Mouse (Mus musculus): Measurements from ENCODE around the gene Arhgap22. TPM values are rescaled to one million over a fixed set of nuclear protein-coding genes. Genes with fewer than 3 reads are reported as not detected.

Arhgap22 gene
- polyA plus RNA-seq, 1 experiment = 230 TPM

- H3ac ChIP-seq (ENCODE audit: control insufficient read depth, insufficient read length, low read depth) = no peak overlapping the region
- no peak overlapping the region for H3K4me3 ChIP-seq (ENCODE audit: insufficient read depth, poor library complexity, severe bottlenecking)
- no peaks in the 10 kb centered on the region for H3K79me3 ChIP-seq (ENCODE audit: low read depth)
- no peaks in the 10 kb centered on the region for H3K36me3 ChIP-seq (ENCODE audit: control insufficient read depth, insufficient read depth)
- H3K79me2 ChIP-seq (ENCODE audit: control insufficient read depth, insufficient read depth) = no peaks in the 10 kb centered on the region
- no peaks in the 10 kb centered on the region for H3K27me3 ChIP-seq (ENCODE audit: control insufficient read depth, insufficient read depth, insufficient read length)
- TF ChIP-seq MYOG (IDR thresholded peaks at IDR 0.05; ENCODE audit: control insufficient read depth, extremely low read depth, insufficient read length) (no peak), MYOD1 (IDR thresholded peaks at IDR 0.05; ENCODE audit: control insufficient read depth, insufficient read length, low read depth) (peak; percentile 80)
Observed at GRCm38 (mm10) chr14:33215163-33215562, 1.3 kb downstream of the Arhgap22 start.

GRCm38 (mm10) chr14:33216343-33217208, 2.8 kb downstream of the Arhgap22 start:
- TF ChIP-seq USF1 (IDR thresholded peaks at IDR 0.05; ENCODE audit: low read depth) (no peak), CTCF (IDR thresholded peaks at IDR 0.05; ENCODE audit: control insufficient read depth, insufficient read depth, insufficient read length) (no peak), MYOD1 (IDR thresholded peaks at IDR 0.05; ENCODE audit: control insufficient read depth, insufficient read length, low read depth) (no peak), FOSL1 (IDR thresholded peaks at IDR 0.05; ENCODE audit: insufficient read depth, low read length, poor library complexity, severe bottlenecking) (no peak), MAX (IDR thresholded peaks at IDR 0.05) (no peak), MYOG (IDR thresholded peaks at IDR 0.05; ENCODE audit: control insufficient read depth, extremely low read depth, insufficient read length) (no peak), CEBPB (IDR thresholded peaks at IDR 0.05; ENCODE audit: low read depth) (no peak)
- H3K79me2 ChIP-seq (ENCODE audit: control insufficient read depth, insufficient read depth) = no peaks in the 10 kb centered on the region
- H3K27me3 ChIP-seq (ENCODE audit: control insufficient read depth, insufficient read depth, insufficient read length) = no peaks in the 10 kb centered on the region
- H3ac ChIP-seq (ENCODE audit: control insufficient read depth, insufficient read length, low read depth) = no peak overlapping the region
- no peak overlapping the region for H3K4me3 ChIP-seq (ENCODE audit: insufficient read depth, poor library complexity, severe bottlenecking)
- no peaks in the 10 kb centered on the region for H3K36me3 ChIP-seq (ENCODE audit: control insufficient read depth, insufficient read depth)
- no peaks in the 10 kb centered on the region for H3K79me3 ChIP-seq (ENCODE audit: low read depth)

GRCm38 (mm10) chr14:33225235-33225634, 11.4 kb downstream of the Arhgap22 start:
- peaks cover 2% of the 10 kb centered on the region for H3K79me2 ChIP-seq (ENCODE audit: control insufficient read depth, insufficient read depth)
- H3K79me3 ChIP-seq (ENCODE audit: low read depth) = no peaks in the 10 kb centered on the region
- no peaks in the 10 kb centered on the region for H3K36me3 ChIP-seq (ENCODE audit: control insufficient read depth, insufficient read depth)
- no peak overlapping the region for H3K4me3 ChIP-seq (ENCODE audit: insufficient read depth, poor library complexity, severe bottlenecking)
- H3ac ChIP-seq (ENCODE audit: control insufficient read depth, insufficient read length, low read depth) = no peak overlapping the region
- TF ChIP-seq FOSL1 (IDR thresholded peaks at IDR 0.05; ENCODE audit: insufficient read depth, low read length, poor library complexity, severe bottlenecking) (no peak), USF1 (IDR thresholded peaks at IDR 0.05; ENCODE audit: low read depth) (no peak), CEBPB (IDR thresholded peaks at IDR 0.05; ENCODE audit: low read depth) (no peak), MAX (IDR thresholded peaks at IDR 0.05) (no peak), CTCF (IDR thresholded peaks at IDR 0.05; ENCODE audit: control insufficient read depth, insufficient read depth, insufficient read length) (no peak), MYOD1 (IDR thresholded peaks at IDR 0.05; ENCODE audit: control insufficient read depth, insufficient read length, low read depth) (no peak), MYOG (IDR thresholded peaks at IDR 0.05; ENCODE audit: control insufficient read depth, extremely low read depth, insufficient read length) (no peak)
- no peaks in the 10 kb centered on the region for H3K27me3 ChIP-seq (ENCODE audit: control insufficient read depth, insufficient read depth, insufficient read length)

DNA sequence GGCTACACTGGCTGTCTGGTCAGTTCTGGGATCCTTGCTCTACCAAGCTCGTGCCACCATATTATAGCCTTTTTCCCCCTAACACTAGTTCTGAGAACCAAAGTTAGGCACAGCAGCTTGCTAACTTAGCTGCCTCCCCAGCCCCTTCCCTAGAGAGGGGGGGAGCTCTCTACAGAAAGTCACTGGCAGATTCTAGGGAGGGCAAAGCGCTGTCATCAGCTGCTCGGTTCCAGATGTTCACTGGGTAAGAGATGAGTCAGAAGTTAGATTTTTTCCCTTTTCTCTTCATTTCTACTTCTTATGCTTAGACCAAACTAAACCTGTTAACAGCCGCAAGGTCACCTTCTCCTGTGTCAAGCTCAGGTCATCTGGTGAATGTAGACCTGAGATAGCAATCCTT, 16.8 kb downstream of the Arhgap22 start:
- Histone ChIP-seq H3K36me3 (ENCODE audit: control insufficient read depth, insufficient read depth) (no peaks in the 10 kb centered on the region), H3K79me2 (ENCODE audit: control insufficient read depth, insufficient read depth) (peaks cover 9% of the 10 kb centered on the region), H3K4me3 (ENCODE audit: insufficient read depth, poor library complexity, severe bottlenecking) (no peak overlapping the region), H3K27me3 (ENCODE audit: control insufficient read depth, insufficient read depth, insufficient read length) (no peaks in the 10 kb centered on the region), H3K79me3 (ENCODE audit: low read depth) (no peaks in the 10 kb centered on the region), H3ac (ENCODE audit: control insufficient read depth, insufficient read length, low read depth) (peak overlapping the region; percentile 5)
- no peak for TF ChIP-seq FOSL1 (IDR thresholded peaks at IDR 0.05; ENCODE audit: insufficient read depth, low read length, poor library complexity, severe bottlenecking)
- TF ChIP-seq MYOG (IDR thresholded peaks at IDR 0.05; ENCODE audit: control insufficient read depth, extremely low read depth, insufficient read length) = no peak

DNA sequence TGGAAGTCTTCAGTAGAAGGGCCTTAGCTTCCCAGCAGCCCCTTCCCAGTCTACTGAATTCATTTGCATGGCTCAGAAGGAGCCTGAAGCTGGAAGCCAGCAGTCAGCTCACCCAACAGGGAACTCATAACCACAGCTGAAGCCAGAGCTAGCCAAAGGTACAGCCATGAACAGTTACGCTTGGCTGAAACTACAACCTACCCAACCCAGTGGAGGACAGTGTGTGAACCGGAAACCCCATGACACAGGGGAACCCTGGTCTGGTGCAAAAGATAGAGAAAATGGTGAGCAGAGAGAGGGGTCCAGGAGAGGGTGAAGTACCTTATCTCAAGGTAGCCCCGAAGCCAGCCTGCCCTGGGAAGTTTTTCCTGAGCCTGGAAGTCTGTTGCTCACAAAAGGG, 17.5 kb downstream of the Arhgap22 start:
- no peaks in the 10 kb centered on the region for H3K79me3 ChIP-seq (ENCODE audit: low read depth)
- H3K4me3 ChIP-seq (ENCODE audit: insufficient read depth, poor library complexity, severe bottlenecking) = no peak overlapping the region

DNA sequence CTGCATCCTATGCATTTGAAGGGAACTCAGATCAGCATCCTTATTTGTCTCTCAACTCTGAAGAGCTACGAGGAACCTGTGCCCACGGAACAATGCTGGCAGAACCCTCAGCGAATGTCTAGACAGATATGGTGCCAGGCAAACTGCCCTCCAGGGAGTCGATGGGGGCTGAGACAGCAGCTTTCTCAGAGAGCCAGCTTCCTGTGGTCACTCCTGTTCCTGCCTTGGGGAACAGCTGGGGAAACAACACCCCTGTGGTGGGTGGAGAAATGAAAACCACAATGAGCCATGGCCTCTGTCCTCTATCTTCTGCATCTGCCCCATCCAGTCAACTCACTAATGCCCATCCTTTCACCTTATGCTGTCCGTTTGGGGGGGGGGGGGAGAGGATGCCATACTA, 18.2 kb downstream of the Arhgap22 start:
- Histone ChIP-seq H3K79me3 (ENCODE audit: low read depth) (no peaks in the 10 kb centered on the region), H3K27me3 (ENCODE audit: control insufficient read depth, insufficient read depth, insufficient read length) (no peaks in the 10 kb centered on the region), H3ac (ENCODE audit: control insufficient read depth, insufficient read length, low read depth) (no peak overlapping the region), H3K36me3 (ENCODE audit: control insufficient read depth, insufficient read depth) (no peaks in the 10 kb centered on the region), H3K79me2 (ENCODE audit: control insufficient read depth, insufficient read depth) (peaks cover 9% of the 10 kb centered on the region), H3K4me3 (ENCODE audit: insufficient read depth, poor library complexity, severe bottlenecking) (no peak overlapping the region)
- peak; percentile 19 for TF ChIP-seq CEBPB (IDR thresholded peaks at IDR 0.05; ENCODE audit: low read depth)
- TF ChIP-seq CTCF (IDR thresholded peaks at IDR 0.05; ENCODE audit: control insufficient read depth, insufficient read depth, insufficient read length) = no peak
- TF ChIP-seq FOSL1 (IDR thresholded peaks at IDR 0.05; ENCODE audit: insufficient read depth, low read length, poor library complexity, severe bottlenecking) = no peak
- TF ChIP-seq MYOG (IDR thresholded peaks at IDR 0.05; ENCODE audit: control insufficient read depth, extremely low read depth, insufficient read length) = no peak
- TF ChIP-seq MYOD1 (IDR thresholded peaks at IDR 0.05; ENCODE audit: control insufficient read depth, insufficient read length, low read depth) = peak; percentile 100
- TF ChIP-seq MAX (IDR thresholded peaks at IDR 0.05) = peak; percentile 51
- no peak for TF ChIP-seq USF1 (IDR thresholded peaks at IDR 0.05; ENCODE audit: low read depth)

More for the DNA sequence above, 17.5 kb downstream of the Arhgap22 start:
- Histone ChIP-seq H3K27me3 (ENCODE audit: control insufficient read depth, insufficient read depth, insufficient read length) (no peaks in the 10 kb centered on the region), H3K79me2 (ENCODE audit: control insufficient read depth, insufficient read depth) (peaks cover 9% of the 10 kb centered on the region), H3K36me3 (ENCODE audit: control insufficient read depth, insufficient read depth) (no peaks in the 10 kb centered on the region), H3ac (ENCODE audit: control insufficient read depth, insufficient read length, low read depth) (peak overlapping the region; percentile 53)
- TF ChIP-seq MYOD1 (IDR thresholded peaks at IDR 0.05; ENCODE audit: control insufficient read depth, insufficient read length, low read depth) = no peak
- no peak for TF ChIP-seq FOSL1 (IDR thresholded peaks at IDR 0.05; ENCODE audit: insufficient read depth, low read length, poor library complexity, severe bottlenecking)
- TF ChIP-seq USF1 (IDR thresholded peaks at IDR 0.05; ENCODE audit: low read depth) = no peak
- no peak for TF ChIP-seq CTCF (IDR thresholded peaks at IDR 0.05; ENCODE audit: control insufficient read depth, insufficient read depth, insufficient read length)
- TF ChIP-seq MYOG (IDR thresholded peaks at IDR 0.05; ENCODE audit: control insufficient read depth, extremely low read depth, insufficient read length) = no peak
- no peak for TF ChIP-seq CEBPB (IDR thresholded peaks at IDR 0.05; ENCODE audit: low read depth)
- no peak for TF ChIP-seq MAX (IDR thresholded peaks at IDR 0.05)
